Mouse (Mus musculus): Measurements from ENCODE around the gene Emx1. TPM values are rescaled to one million over a fixed set of nuclear protein-coding genes. Genes with fewer than 3 reads are reported as not detected.
A peak's percentile ranks its signal among the peaks of the same experiment; 100 is the strongest.

Emx1 gene
- polyA plus RNA-seq, 1 experiment from 2014 or later, result 0.10 TPM

DNA sequence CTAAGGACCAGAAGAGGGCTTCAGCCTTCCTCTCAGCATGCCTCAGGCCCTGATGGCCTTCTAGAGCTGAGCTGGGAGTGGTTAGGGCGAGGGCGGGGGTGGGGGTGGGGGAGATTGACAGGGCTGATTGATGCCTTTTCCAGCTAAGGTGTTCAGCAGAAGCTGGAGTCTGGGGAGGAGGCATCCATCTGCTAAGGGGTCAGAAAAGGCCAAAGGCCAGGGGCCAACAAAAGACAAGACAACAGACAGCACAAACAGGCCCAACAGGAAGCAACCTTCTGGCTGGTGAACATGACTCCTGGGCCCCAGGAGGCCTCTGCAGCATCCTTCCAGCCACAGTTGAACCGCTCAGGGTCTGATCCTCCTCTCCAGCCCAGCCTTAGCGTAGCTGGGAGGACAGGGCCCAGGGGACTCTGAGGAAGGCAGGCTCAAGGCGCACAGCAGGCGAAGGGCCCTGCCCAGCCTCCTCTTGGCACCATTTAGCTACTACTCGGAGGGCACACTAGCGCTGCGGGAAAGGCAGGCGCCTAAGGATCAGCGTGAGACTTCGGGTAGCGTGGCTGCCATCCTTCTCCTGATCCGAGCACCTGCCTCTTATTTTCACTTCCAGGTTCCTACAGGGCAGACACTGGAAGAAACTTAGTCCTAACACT is 36.4 kb downstream of the Emx1 start:
- H3K27ac ChIP-seq (ENCODE audit: low read length), result no peak overlapping the region
- no peak overlapping the region for H3K4me3 ChIP-seq (ENCODE audit: low read length)
- no peak overlapping the region for H3K4me2 ChIP-seq (ENCODE audit: low read depth, low read length)
- WGBS, result 68% methylated on average over 14 of the region's 14 CpGs
- H3K4me1 ChIP-seq (ENCODE audit: control insufficient read depth, insufficient read depth, low read length), result no peaks in the 10 kb centered on the region
- H3K36me3 ChIP-seq (ENCODE audit: control insufficient read depth, insufficient read depth, low read length), result no peaks in the 10 kb centered on the region
- no peak overlapping the region for H3K9ac ChIP-seq (ENCODE audit: low read depth, low read length)
- ATAC-seq, result no peak
- H3K9me3 ChIP-seq (ENCODE audit: control insufficient read depth, low read length), result no peaks in the 10 kb centered on the region
- no peaks in the 10 kb centered on the region for H3K27me3 ChIP-seq (replicated peaks; ENCODE audit: control insufficient read depth, insufficient read depth, low read length)

DNA sequence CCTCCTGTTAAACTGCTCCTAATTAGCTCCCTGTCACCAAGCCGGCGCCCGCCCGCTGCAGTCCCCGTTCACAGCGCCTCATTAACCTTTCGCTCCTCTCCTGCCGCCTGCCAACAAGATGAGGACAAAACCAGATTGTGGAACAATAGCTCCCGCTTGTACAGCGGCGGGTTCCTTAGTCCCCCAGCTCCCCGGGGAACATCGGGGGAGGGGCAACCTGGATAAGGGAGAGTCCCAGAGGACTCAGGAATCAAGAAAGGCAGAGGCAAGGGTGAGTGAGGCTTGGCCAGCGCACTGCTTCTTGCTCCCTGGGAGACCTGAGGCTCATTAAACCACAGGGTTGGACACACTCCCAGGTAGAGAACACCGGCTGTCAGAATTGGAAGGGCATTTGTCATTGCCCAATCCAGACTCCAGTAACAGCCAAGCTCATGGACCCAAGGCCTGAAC is 37.2 kb downstream of the Emx1 start:
- no peaks in the 10 kb centered on the region for H3K27me3 ChIP-seq (replicated peaks; ENCODE audit: control insufficient read depth, insufficient read depth, low read length)
- no peaks in the 10 kb centered on the region for H3K9me3 ChIP-seq (ENCODE audit: control insufficient read depth, low read length)
- no peaks in the 10 kb centered on the region for H3K4me1 ChIP-seq (ENCODE audit: control insufficient read depth, insufficient read depth, low read length)
- H3K4me2 ChIP-seq (ENCODE audit: low read depth, low read length), result no peak overlapping the region
- H3K4me3 ChIP-seq (ENCODE audit: low read length), result no peak overlapping the region
- H3K36me3 ChIP-seq (ENCODE audit: control insufficient read depth, insufficient read depth, low read length), result no peaks in the 10 kb centered on the region
- H3K27ac ChIP-seq (ENCODE audit: low read length), result no peak overlapping the region
- H3K9ac ChIP-seq (ENCODE audit: low read depth, low read length), result no peak overlapping the region
- 65% methylated on average over 15 of the region's 15 CpGs for WGBS
- ATAC-seq, result no peak

DNA sequence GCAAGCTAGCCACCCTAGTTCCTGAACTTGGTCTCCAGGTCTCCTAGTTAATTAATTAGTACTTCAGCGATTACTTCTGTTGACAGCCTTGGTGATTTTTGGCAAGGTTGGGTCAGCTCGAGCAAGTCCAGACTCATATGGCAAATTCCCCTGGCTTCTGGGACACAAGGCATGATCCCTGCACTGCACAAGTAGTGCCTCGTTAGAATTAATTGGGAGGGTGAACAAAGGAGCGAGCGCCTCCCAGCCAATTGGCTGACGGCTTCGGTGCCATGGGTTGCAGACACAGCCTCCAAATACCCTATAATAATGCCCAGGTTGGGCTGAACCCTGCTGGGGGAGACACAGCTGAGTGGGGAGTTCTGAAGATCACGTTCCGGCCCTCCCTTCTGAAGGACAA is 39.3 kb downstream of the Emx1 start:
- no peak overlapping the region for H3K4me3 ChIP-seq (ENCODE audit: low read length)
- H3K9ac ChIP-seq (ENCODE audit: low read depth, low read length), result no peak overlapping the region
- H3K4me2 ChIP-seq (ENCODE audit: low read depth, low read length), result no peak overlapping the region
- no peaks in the 10 kb centered on the region for H3K36me3 ChIP-seq (ENCODE audit: control insufficient read depth, insufficient read depth, low read length)
- no peaks in the 10 kb centered on the region for H3K9me3 ChIP-seq (ENCODE audit: control insufficient read depth, low read length)
- ATAC-seq, result no peak
- H3K27me3 ChIP-seq (replicated peaks; ENCODE audit: control insufficient read depth, insufficient read depth, low read length), result no peaks in the 10 kb centered on the region
- H3K27ac ChIP-seq (ENCODE audit: low read length), result no peak overlapping the region
- WGBS, result 87% methylated on average over 9 of the region's 9 CpGs
- H3K4me1 ChIP-seq (ENCODE audit: control insufficient read depth, insufficient read depth, low read length), result peaks cover 6% of the 10 kb centered on the region; the same call in 1 of the 2 replicates

DNA sequence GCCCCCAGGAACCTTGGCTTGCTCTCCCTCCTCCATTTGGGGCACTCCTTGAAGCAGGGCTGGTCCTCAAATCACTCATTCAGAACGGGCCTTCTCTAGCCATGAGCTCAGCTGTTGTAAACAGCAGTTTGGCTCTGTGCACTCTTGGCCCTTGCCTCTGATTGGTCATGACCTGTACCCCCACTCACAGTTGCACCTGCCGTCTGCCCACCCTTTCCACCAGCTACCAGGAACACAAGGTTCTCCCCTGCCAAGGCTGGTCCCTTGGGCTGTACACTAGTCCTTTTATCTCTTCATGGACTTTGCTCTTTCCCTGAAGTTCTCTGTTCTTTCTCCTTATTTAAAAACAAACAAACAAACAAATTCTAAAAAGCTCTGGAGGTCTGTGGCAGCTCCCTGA is 40.3 kb downstream of the Emx1 start:
- H3K27ac ChIP-seq (ENCODE audit: low read length), result no peak overlapping the region
- no peak overlapping the region for H3K4me2 ChIP-seq (ENCODE audit: low read depth, low read length)
- WGBS, result 69% methylated on average over 2 of the region's 2 CpGs
- H3K4me1 ChIP-seq (ENCODE audit: control insufficient read depth, insufficient read depth, low read length), result peaks cover 6% of the 10 kb centered on the region; the same call in 1 of the 2 replicates
- H3K4me3 ChIP-seq (ENCODE audit: low read length), result no peak overlapping the region
- H3K9me3 ChIP-seq (ENCODE audit: control insufficient read depth, low read length), result no peaks in the 10 kb centered on the region
- H3K27me3 ChIP-seq (replicated peaks; ENCODE audit: control insufficient read depth, insufficient read depth, low read length), result no peaks in the 10 kb centered on the region
- no peak overlapping the region for H3K9ac ChIP-seq (ENCODE audit: low read depth, low read length)
- no peak for ATAC-seq
- no peaks in the 10 kb centered on the region for H3K36me3 ChIP-seq (ENCODE audit: control insufficient read depth, insufficient read depth, low read length)

DNA sequence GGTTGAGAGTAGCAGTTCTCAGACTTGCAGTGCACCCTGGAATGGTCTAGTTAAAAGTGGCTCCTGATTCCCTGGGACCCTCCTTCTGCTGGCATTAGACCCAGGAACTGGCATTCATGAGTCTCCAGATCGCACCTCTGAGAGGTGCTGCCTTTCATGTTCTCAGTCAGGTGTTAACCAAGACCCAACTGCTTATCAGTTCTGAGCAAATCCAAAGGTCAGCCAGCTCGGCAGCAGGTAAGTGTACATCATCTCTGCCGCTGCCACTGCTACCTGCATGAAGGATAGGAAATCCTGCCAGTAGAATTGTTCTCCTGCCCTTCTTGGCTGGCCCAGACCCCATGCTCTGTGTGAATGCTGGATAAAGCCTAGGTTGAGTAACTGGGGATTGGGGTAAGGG is 43.5 kb downstream of the Emx1 start:
- no peak overlapping the region for H3K4me3 ChIP-seq (ENCODE audit: low read length)
- H3K4me2 ChIP-seq (ENCODE audit: low read depth, low read length), result no peak overlapping the region
- H3K27me3 ChIP-seq (replicated peaks; ENCODE audit: control insufficient read depth, insufficient read depth, low read length), result no peaks in the 10 kb centered on the region
- 47% methylated on average over 3 of the region's 3 CpGs for WGBS
- H3K9me3 ChIP-seq (ENCODE audit: control insufficient read depth, low read length), result no peaks in the 10 kb centered on the region
- ATAC-seq, result peak; percentile 37
- H3K9ac ChIP-seq (ENCODE audit: low read depth, low read length), result no peak overlapping the region
- peaks cover 12% of the 10 kb centered on the region; the same call in 1 of the 2 replicates for H3K4me1 ChIP-seq (ENCODE audit: control insufficient read depth, insufficient read depth, low read length)
- no peaks in the 10 kb centered on the region for H3K36me3 ChIP-seq (ENCODE audit: control insufficient read depth, insufficient read depth, low read length)
- H3K27ac ChIP-seq (ENCODE audit: low read length), result no peak overlapping the region

DNA sequence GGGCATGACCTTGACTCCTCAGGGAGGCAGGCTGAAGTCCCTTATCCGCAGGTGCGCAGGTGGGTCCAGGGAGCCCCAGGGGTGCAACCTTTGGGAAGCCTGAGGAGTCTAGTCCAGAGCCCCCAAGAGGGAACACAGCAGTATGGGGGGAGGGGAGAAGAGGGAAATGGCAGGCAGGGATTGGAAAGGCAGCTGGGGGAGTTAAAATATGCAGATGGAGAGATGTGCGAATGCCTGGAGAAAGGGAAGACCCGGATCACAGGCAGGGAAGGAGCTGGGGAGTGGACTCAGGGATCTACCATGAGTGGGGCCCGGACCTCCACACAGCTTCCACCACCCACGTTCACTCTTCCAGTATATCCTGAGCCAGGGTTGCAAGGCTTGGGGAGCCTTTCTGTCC is 44.2 kb downstream of the Emx1 start:
- Histone ChIP-seq H3K27me3 (replicated peaks; ENCODE audit: control insufficient read depth, insufficient read depth, low read length) (no peaks in the 10 kb centered on the region), H3K27ac (ENCODE audit: low read length) (no peak overlapping the region), H3K4me2 (ENCODE audit: low read depth, low read length) (no peak overlapping the region), H3K9me3 (ENCODE audit: control insufficient read depth, low read length) (no peaks in the 10 kb centered on the region), H3K4me3 (ENCODE audit: low read length) (no peak overlapping the region), H3K36me3 (ENCODE audit: control insufficient read depth, insufficient read depth, low read length) (no peaks in the 10 kb centered on the region), H3K4me1 (ENCODE audit: control insufficient read depth, insufficient read depth, low read length) (peaks cover 12% of the 10 kb centered on the region; the same call in 1 of the 2 replicates), H3K9ac (ENCODE audit: low read depth, low read length) (no peak overlapping the region)
- WGBS, result 44% methylated on average over 6 of the region's 6 CpGs
- ATAC-seq, result no peak

DNA sequence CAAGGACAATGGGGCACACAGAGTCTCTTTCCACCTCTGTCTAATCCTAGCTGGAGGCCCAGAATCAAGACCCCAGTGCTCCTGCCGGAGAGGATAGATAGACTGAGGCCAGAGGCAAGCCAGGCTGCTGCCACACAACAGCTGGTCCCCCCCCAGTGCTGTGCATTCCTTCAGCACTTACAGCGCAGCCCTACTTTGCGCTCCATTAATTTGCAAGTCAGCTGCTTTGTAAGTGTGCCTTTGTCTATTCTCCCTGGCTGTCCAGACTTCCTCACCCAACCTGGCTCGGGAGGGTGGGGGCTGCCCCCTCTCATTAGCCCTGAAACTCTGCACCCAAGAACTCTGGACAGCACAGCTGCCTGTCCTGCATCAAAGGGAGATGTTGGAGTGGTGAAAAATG is 44.8 kb downstream of the Emx1 start:
- Histone ChIP-seq H3K36me3 (ENCODE audit: control insufficient read depth, insufficient read depth, low read length) (no peaks in the 10 kb centered on the region), H3K4me1 (ENCODE audit: control insufficient read depth, insufficient read depth, low read length) (peaks cover 12% of the 10 kb centered on the region; the same call in 1 of the 2 replicates), H3K27ac (ENCODE audit: low read length) (no peak overlapping the region), H3K4me2 (ENCODE audit: low read depth, low read length) (no peak overlapping the region), H3K9ac (ENCODE audit: low read depth, low read length) (no peak overlapping the region), H3K27me3 (replicated peaks; ENCODE audit: control insufficient read depth, insufficient read depth, low read length) (no peaks in the 10 kb centered on the region), H3K9me3 (ENCODE audit: control insufficient read depth, low read length) (no peaks in the 10 kb centered on the region), H3K4me3 (ENCODE audit: low read length) (no peak overlapping the region)
- ATAC-seq, result no peak
- 66% methylated on average over 4 of the region's 4 CpGs for WGBS

DNA sequence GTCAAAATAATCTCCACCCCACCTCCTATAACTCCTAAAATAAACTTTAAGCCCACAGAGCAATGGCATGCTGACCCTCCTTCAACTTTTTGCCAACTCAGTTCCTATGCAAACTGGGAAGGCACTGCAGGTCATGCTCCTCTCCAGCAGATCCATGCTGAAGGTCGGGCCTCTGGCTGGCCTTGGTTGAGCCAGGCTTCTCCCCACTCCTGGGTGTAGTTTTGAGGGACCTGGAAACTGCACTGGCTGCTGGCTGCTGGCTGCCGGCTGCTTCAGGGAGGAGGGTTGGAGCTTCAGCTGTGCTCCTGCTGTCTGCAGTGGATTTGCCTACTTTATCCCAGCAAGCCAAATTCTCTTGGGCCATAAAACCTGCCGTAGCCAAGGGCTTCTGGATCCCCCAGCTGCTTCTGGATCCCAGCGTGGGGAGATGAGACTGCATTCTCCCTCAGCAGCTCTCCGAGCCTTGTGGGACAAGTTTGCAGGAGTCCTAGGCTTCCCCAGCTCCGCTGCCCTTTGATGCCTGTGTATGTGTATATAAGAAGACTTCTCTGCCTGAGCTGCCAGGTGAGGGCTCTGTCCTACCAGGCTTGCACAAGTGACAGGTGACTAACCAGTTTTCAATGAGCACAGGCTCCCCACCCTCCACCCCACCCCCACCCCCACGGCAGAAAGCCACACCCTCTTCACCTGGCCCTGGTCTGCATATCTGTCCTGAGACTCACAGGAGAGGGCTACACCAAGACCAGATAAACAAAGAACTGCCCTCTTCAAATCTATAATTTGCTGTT is 45.8 kb downstream of the Emx1 start:
- Histone ChIP-seq H3K36me3 (ENCODE audit: control insufficient read depth, insufficient read depth, low read length) (no peaks in the 10 kb centered on the region), H3K4me1 (ENCODE audit: control insufficient read depth, insufficient read depth, low read length) (peaks cover 12% of the 10 kb centered on the region; the same call in 1 of the 2 replicates), H3K27ac (ENCODE audit: low read length) (no peak overlapping the region), H3K4me2 (ENCODE audit: low read depth, low read length) (no peak overlapping the region), H3K9ac (ENCODE audit: low read depth, low read length) (no peak overlapping the region), H3K27me3 (replicated peaks; ENCODE audit: control insufficient read depth, insufficient read depth, low read length) (no peaks in the 10 kb centered on the region), H3K9me3 (ENCODE audit: control insufficient read depth, low read length) (no peaks in the 10 kb centered on the region), H3K4me3 (ENCODE audit: low read length) (no peak overlapping the region)
- WGBS, result 25% methylated on average over 7 of the region's 7 CpGs
- ATAC-seq, result peak; percentile 74

DNA sequence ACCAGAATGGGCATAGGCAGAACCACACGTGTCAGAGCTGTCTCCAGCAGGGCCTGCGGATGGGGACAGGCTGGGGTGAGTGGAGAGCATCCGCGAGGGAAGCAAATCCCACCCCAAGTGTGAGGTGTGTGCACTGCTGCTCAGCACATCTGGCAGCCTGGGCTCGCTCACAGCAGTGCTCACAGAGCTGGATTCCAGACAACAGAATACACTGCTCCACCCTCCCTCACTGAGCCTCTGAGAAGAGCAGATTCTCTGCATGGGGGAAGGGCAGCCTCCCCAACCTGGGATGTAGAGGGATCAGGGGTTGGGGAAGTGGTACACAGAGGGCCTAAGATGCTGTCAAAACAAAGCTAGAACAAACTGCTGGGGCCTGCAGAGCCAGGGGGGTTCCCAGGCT is 47.6 kb downstream of the Emx1 start:
- no peak for ATAC-seq
- no peaks in the 10 kb centered on the region for H3K9me3 ChIP-seq (ENCODE audit: control insufficient read depth, low read length)
- H3K27ac ChIP-seq (ENCODE audit: low read length), result no peak overlapping the region
- no peak overlapping the region for H3K9ac ChIP-seq (ENCODE audit: low read depth, low read length)
- H3K4me3 ChIP-seq (ENCODE audit: low read length), result no peak overlapping the region
- no peak overlapping the region for H3K4me2 ChIP-seq (ENCODE audit: low read depth, low read length)
- peaks cover 12% of the 10 kb centered on the region; the same call in 1 of the 2 replicates for H3K4me1 ChIP-seq (ENCODE audit: control insufficient read depth, insufficient read depth, low read length)
- no peaks in the 10 kb centered on the region for H3K36me3 ChIP-seq (ENCODE audit: control insufficient read depth, insufficient read depth, low read length)
- WGBS, result 41% methylated on average over 5 of the region's 5 CpGs
- H3K27me3 ChIP-seq (replicated peaks; ENCODE audit: control insufficient read depth, insufficient read depth, low read length), result no peaks in the 10 kb centered on the region

Measured in intestine, embryonic 16.5 days (tissue).